Mouse (Mus musculus) urinary bladder, postnatal 25 days (tissue): ENCODE results near the gene Vipr1.

Experiments used
- DNase-seq: peaks from one replicate; pipeline ENCODE4 v3.0.0; 2022; ENCODE audit warnings: low spot score

Gene Vipr1

DNA sequence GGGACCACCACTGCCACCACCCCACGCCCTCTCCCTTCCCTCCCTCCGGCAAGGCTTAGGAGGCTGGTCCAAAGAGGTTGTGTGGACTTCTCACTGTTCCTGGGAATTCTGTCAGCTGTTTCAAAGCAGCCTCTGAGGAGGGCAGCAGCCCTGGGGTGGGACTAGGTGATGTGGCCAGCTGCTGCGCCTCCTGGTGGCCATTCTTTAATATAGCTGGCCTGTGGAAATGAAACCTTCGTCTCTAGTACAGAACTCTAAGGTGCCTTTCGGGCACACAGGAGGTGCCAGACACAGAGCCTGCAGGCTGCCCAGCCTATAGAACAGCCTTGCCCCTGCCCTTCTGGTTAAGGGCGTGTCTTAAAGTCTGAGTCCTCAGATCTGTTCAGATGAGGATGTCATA, 37.0 kb downstream of the Vipr1 start:
- DNase-seq, result peak; percentile 43

DNA sequence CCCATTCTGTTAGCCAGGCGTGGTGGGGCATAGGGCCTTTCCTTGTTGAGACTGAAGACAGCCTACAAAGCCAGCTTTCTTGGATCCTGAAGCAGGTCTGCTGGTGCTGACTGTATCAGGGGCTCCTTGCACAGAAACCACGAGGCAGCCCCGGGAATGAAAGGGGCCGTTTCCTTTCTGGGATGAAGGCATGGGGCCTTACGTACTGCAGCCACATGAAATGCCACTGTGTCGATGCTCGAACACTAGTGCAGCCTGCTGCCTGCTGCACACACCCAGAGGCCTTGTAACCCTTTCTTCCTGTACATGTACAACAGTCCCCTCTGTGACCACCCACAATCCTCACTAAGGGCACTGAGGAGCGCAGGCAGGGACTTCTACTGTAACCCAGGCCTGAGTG, 38.7 kb downstream of the Vipr1 start:
- no peak for DNase-seq

DNA sequence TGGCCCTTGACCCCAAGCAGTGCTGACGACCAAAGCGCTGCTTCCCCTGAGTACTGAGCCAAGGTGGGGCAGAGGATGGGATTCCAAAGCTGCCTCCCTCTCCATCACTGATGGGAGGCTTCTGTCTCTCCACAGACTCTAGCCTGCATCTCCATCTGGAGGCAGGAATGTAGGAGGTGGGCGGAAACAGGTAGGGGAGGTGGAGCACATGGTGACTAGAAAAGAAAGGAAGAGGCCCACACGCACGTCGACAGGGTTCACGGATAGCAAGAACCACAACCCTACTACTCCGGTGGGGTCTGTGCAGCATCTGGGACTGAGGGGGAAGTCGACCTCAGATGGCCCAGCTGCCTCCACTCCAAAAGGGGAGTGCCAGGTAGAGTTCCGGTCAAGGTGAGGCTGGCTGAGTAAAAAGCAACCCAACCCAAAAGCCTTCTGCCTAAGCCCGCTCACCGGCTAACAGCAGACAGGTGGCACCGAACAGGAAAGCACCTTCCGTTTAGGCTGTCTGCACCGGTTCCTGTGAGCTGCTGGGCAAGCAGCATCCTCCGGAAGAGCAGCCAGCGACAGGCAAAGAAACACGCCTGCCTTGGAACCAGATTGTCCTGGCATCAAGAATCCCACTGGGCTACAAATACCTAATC, 39.6 kb downstream of the Vipr1 start:
- DNase-seq, result no peak

DNA sequence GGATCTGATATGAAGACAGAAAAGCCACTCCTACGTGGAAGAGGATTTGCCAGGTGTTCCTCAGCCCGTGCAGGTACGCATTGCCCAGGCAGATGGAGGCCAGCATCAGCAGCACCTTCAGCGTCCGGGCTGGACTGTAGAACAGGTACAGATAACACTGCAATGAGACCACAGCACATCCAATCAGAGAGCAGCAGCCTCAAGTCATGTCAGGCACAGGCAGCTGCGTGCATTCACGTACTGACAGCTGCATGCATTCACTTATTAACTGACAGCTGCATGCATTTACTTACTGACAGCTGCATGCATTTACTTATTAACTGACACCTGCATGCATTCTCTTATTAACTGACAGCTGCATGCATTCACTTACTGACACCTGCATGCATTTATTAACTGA, 42.2 kb downstream of the Vipr1 start:
- no peak for DNase-seq

DNA sequence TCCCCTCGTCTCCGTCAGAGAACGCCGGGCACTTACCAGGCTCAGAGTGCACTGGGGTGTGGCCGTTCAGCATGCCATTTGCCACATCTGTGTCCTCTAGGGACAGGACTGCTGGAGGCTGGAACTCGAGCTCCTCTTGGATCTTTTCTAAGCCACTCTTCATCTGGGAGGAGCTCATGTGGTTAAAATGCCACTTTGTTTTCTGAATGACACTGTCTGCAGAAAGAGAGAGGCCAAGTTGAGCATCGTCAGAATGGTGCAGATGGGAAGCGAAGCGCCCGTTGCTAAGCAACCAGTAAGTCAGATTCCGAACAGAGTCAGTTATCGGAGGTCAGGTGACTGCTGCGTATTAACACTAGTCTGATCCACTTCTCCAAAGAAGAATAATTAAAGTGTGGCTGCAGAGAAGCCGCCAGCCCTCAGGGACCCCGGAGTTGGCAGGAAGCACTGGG, 47.7 kb downstream of the Vipr1 start:
- DNase-seq, result no peak

DNA sequence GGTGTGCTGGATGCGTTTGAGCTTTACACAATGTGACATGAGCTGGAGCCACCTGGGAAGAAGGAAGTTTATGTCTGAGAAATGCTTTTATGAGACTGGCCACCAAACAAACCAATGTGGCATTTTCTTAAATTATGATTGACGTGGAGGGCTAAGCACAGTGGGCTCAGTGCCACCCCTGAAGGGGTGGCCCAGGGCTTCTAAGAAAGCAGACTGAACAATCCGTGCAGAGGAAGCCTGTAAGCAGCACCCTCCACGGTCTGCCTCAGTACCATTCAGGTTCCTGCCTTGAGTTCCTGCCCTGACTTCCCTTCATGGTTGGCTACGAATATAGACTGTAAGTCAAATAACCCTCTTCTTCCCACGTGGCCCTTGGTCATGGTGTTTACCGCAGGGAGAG, 48.2 kb downstream of the Vipr1 start:
- no peak for DNase-seq

DNA sequence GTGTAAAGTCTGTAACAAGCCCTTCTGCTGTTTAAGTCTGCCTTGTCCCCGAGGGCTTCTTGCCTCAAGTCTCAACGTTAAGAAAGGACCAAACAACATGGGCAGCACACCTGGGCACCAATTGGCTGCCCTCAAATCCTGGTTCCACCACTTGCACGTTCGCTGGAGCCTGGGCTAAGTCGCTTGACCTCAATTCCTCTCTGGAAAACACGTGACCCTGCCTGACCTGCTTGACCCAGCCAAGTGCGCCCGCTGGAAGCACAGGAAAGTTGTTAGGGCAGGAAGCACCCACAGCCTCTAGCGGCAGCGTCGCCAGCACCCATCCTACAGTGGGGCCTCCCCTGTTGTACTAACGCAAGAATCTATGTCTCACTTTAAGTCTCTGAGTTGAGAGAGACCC, 52.2 kb downstream of the Vipr1 start:
- DNase-seq, result no peak

DNA sequence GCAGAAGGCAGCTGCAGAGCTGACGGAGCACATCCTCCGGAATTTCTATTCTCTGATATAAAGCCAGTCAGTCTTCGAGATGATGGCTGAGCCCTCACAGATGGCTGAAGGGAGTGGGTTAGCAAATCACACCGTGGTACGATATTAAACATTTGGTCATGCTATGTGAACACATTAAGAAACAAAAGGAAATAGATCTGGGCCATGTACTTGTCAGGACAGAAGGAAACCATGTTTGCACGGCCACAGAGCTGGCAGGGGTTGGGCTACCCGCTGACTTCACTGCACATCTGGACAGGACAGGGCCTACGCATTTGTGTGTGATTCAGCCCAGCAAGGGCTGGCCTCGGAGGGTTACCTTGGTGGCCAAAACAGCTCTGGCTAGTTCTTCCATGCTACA, 54.1 kb downstream of the Vipr1 start:
- no peak for DNase-seq

DNA sequence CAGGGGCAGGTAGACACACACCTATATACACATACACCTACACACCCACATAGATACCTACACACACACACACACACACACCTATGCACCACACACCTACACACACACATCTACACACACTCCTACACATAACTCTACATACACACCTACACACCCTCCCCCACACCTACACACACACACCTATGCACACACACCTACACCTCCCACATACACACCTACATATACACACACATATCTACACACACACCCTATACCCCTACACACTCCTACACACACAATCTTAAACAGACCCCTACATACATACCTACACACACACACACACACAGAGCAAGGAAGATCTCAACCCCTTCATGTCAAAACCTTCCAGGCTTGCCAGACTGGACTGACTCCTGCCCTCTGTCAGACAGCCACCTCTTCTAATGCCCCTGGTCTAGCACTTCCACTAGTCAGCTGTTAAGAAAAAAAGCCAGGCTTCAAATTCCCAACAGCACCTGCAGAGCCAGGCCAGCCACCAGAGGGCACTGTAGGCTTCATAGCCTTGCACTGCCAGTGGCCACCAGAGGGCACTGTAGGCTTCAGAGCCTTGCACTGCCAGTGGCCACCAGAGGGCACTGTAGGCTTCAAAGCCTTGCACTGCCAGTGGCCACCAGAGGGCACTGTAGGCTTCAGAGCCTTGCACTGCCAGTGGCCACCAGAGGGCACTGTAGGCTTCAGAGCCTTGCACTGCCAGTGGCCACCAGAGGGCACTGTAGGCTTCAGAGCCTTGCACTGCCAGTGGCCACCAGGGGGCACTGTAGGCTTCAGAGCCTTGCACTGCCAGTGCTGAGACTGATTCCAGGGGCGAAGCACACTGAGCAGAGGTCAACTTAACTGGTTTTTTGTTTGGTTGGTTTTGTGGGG, 54.9 kb downstream of the Vipr1 start:
- peak; percentile 53 for DNase-seq

DNA sequence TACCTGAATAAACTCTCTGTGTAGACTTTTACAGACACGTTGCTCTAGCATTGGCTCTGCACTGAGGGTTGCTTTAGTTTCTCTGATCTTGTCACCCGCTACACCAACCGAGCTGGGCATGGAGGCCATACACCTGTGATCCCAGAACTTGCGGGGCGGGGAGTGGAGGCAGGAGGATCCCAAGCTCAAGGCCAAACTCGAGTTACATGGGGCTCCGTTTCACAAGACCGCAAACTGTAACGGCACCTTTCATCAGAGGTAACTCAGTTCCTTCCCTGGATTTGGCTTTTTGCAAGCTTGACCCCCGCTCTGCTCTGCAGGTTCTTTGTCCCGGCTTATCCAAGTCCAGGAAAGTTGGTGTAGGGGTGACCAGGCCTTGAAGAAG, 61.7 kb downstream of the Vipr1 start:
- DNase-seq, result no peak

DNA sequence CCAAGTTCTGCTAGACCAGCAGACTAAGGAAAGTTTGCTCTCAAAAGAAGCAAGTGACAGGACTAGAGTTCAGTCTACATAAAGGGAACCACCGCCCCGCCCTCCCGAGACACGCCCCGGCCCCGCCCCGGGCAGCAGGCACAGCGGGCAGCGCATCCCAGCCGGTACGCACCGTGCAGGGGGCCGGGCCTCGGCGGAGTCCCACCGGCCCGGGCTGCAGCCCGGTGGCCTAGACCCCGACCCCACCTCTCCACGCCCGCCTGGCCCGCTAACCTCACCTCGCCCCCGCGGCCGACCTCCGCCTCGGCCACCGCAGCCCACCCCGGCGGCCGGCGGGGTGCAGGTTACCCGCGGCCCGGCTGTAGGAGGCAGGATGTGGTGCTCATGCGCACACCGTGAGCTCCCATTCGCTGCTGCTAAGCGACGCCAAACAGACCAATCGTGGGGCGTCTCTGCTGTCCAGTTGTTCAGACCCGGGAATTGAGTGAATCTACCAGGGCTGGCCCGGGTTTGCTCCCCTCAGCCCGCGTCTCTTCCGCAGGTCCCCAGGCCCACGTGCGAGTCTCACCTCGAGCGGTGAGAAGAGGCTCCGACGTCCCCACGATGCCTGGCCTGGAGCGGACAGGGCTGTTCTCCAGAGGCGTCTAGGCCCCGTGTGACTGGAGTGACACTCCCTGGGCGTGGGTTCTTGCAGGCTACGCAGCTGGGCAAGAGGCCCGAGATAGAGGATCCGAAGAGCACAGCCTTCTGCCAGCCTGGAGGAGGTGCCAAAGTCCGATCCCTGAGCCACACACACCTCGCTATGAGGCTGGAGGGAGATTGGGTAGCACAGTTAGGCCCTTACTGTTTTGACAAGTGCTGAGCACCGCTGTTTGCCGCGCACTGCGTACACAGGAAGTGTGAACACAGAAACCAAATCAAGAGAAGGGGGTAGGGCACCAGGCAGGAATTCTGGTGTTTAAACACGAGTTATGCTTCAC, 62.4 kb downstream of the Vipr1 start, which contains the start of gene Sec22c:
Gene Sec22c (minus strand): TSS at position 845 of the 980 bp plus-strand sequence.
- DNase-seq, result peak; percentile 81

DNA sequence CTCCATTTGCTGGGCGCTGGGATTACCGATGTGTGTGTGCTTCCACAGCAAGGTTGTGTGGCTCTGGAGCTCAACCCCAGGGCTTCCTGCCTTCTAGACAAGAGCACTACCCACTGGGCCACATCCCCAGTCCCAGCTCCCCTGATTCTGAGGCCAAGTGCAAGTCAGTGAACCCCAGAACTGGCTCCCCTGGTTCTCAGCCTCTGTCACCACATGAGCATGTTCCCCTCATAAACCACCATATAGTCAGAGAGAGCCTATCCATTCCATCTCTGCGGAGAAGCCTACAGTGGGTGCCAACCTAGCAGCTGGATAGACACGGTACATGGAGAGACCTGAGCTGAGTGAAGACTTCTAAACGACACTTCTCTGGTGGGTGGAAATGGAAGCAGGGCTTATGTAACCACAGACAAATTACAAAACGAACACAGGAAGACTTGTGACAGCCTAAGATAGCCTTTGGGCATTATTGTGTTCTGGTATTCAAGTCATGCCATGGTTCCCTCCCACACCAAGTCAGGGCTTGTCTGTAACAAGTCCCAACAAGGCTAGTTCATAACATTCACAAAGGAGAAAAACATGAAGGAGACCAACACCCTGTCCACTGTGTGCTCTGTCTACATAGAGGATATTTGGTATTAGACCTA, 63.6 kb downstream of the Vipr1 start:
- no peak for DNase-seq

DNA sequence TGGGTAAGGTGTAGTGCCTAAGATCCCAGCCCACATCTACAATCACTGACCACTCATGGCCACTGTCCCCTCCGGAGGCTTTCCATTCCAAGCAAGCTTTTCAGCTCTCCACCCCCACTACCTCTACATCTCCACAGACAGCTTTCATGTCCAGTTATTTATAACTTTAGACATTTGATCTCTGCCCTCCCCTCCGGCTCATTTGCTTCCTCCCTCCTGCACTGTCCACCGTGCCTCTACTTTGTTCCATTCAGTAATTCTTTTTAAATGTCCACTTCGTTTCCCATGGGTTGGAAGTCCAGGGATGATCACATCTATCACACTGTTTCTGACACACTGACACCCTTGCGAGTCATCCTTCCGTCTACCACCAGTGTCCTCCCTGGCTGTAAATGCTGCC, 65.3 kb downstream of the Vipr1 start:
- no peak for DNase-seq

DNA sequence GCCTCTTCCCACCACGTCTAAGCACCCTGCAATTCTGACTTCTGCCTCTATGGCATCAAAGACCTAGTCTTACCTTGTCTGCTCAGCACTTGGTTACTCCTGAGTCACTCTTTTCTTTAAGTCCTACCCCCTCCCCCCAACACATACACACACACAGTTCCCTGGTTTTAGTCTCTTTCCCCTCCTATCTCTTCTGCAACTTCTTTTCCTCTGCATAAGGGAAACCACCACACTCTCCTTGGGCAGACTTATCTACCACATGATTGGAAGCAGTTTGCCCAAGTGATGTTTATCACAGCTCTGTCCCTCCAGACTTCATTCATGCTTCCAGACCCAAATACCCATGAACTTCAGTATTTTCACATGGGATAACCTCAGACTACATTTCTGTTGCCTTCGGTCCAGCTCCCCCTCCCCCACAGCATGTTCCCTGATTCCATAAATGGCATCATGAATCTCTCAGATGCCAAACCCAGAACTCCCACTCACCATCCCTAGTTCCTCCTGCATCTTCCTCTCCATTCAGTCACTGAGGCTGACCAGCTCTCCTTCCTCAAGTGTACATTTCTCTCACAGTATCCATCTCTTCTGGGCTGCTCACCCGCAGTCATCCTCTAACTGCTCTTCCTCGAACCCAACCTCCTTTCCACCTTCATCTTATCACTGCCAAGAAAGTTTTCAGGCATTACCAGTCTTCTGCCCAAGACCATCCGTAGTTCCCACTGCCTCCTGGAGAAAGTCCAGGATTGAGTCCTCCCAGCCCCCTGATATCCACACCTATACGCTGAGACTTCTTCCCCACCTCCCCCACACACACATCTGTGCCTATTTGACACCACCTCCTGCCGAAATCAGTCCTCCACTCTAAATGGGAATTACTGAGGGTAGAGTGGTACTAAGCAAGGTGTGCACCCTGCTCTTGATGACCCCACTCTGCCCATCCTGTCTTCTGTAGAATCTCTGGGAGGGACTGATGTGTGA, 66.3 kb downstream of the Vipr1 start:
- no peak for DNase-seq

DNA sequence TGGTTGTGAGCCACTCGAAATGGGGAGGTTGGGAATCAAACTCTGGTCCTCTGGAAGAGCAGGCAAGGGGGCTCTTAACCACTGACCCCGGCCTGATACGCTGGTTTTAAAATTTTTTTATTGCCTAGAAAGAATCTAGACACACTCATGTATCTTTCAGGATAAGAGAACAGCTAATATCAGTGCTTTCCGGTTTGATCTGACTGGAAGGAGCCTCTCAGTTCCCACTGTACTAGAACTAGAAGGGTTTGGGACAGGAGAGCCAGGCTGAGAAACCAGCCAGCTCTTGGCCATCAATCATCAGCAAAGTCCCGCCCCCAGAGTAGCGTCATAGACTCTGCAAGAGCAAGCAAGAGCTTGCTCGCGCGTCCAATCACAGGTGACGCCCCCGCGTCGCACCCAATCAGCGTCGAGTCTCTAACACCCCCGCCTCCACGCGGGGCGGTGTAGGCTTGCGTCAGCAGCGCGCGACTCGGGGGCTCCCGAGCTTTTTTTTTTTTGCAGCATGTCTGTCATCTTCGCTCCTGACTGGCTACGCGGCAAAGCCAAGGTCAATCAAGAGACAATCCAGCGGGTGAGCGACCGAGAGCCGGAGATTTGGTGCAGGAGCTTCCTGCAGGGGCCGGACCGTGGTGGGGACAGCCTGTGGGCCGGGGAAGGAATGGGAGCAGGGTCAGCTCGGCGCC, 67.5 kb downstream of the Vipr1 start, which contains the start of gene Ss18l2:
Gene Ss18l2 (plus strand): TSS at position 432 of the 686 bp plus-strand sequence.
- peak; percentile 97 for DNase-seq

DNA sequence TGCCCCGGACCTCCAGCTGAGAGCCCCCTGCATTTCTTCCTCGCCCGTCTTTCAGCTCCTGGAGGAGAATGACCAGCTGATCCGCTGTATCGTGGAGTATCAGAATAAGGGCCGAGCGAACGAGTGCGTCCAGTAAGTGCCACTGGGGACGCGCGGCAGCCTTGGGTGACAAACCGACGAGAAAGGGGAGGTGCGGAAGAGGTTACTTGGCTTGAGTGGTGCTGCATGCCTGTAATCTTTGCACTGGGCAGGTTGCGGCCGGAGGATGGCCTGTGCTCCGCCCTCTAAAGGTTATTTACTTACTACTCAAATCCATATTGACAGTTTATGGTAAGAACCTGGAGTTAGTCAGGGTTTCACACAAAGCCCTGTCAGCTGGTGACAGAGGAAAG, 68.1 kb downstream of the Vipr1 start:
- DNase-seq, result no peak

DNA sequence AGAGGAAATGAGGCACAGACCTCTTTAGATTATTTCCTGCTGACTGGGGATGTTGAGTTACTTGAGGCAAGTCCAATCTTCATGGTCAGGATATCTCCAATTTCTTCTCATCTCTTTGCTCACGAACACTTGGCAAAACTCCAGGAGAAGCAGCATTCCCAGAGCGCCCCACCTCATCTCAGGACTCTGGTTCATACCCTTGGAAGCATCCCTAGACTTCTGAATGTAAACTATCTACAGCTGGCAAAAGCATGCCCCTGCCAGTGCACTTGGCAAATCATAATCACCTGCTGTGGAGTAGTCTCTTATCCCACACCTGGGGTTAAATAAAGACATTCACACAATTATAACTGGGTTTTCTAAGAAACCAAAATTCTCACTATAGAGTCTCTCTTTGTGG, 74.5 kb downstream of the Vipr1 start:
- DNase-seq, result no peak

DNA sequence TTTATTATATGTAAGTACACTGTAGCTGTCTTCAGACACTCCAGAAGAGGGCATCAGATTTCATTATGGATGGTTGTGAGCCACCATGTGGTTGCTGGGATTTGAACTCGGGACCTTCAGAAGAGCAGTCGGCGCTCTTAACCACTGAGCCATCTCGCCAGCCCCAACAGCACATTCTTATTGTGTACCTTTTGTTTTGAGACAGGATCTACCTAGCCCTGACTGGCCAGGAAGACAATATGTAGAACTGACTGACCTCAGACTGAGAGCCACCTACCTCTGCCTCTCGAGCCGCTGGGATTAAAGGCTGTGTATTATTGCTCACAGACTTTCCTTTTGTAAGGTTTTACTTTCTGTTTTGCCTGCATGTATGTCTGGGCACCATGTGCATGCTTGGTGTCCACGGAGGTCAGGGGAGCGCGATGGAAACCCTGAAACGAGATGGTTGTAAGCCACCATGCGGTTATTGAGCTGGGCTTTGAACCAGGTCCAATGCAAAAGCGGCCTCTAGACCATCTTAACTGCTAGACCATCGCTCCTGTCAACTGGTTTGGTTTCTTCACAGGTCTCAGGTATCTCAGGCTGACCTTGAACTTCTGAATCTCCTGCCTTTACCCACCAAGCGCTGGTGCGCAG, 75.7 kb downstream of the Vipr1 start:
- no peak for DNase-seq

DNA sequence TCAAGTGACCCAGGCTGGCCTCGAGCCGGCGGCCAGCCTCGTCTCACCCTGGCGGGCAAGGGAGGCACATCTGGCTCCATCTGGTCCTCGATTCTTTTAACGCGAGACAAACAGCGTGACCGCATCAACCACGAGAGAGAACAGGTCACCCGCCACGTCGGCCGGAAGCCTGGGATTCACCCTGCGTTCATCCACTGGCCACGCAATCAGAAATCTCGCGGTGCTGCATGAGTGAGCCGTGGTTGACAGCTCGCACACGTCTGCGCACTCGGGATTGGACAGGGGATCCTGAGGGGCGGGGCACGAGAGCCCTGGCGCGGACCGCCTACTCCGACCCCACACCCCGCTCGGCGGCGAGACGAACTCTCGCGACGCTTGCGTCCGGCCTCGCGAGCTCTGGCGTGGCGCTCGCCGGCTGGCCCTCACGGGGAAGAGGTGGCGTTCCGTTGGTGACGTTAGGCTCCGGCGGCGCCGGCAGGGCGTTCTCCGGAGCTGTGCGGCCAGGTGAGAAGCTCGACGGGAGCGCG, 76.3 kb downstream of the Vipr1 start, which contains the start of gene Nktr:
Gene Nktr (plus strand): TSS at position 378 of the 527 bp plus-strand sequence.
- DNase-seq, result peak; percentile 95
